Mouse (Mus musculus): ENCODE data around the gene Fam98c. TPM values are rescaled to one million over a fixed set of nuclear protein-coding genes. Genes with fewer than 3 reads are reported as not detected.
A peak's percentile ranks its signal among the peaks of the same experiment; 100 is the strongest.

The Fam98c gene
- polyA plus RNA-seq, 1 experiment from 2014 or later: 17.6 TPM

- WGBS: 1% methylated on average over 43 of the region's 43 CpGs
- peaks cover 41% of the 10 kb centered on the region for H3K4me1 ChIP-seq
- peak overlapping the region; percentile 76 for H3K9ac ChIP-seq
- ATAC-seq (ENCODE audit: insufficient number of reproducible peaks, insufficient read depth, low FRiP score, low TSS enrichment, low read depth): no peak
- no peaks in the 10 kb centered on the region for H3K9me3 ChIP-seq
- 0 out of 2 replicates have a peak overlapping the region, but pooled peaks have one; percentile 69 for H3K27ac ChIP-seq
- peaks cover 53% of the 10 kb centered on the region for H3K27me3 ChIP-seq
- H3K4me3 ChIP-seq: peak overlapping the region; percentile 68
- peak overlapping the region; percentile 88 for H3K4me2 ChIP-seq
- peaks cover 34% of the 10 kb centered on the region for H3K36me3 ChIP-seq
Measured at GRCm38 (mm10) chr7:29170755-29171561, 14.9 kb upstream of the Fam98c start.

GRCm38 (mm10) chr7:29170066-29170754 lies 14.2 kb upstream of the Fam98c start, which contains the start of the genes Ggn and Spred3:
Ggn (plus strand) TSS chr7:29170210.
Spred3 (minus strand) TSS chr7:29170411.
- no peaks in the 10 kb centered on the region for H3K9me3 ChIP-seq
- peaks cover 27% of the 10 kb centered on the region for H3K36me3 ChIP-seq
- peaks cover 41% of the 10 kb centered on the region for H3K4me1 ChIP-seq
- peak within 1 kb of the TSS; percentile 68 for H3K4me3 ChIP-seq
- peaks cover 53% of the 10 kb centered on the region for H3K27me3 ChIP-seq
- H3K27ac ChIP-seq: peak within 1 kb of the TSS; percentile 69
- H3K9ac ChIP-seq: peak within 1 kb of the TSS; percentile 76
- H3K4me2 ChIP-seq: peak within 1 kb of the TSS; percentile 88
- ATAC-seq (ENCODE audit: insufficient number of reproducible peaks, insufficient read depth, low FRiP score, low TSS enrichment, low read depth): peak; percentile 39
- under 1% methylated on average over 30 of the region's 30 CpGs for WGBS

- ATAC-seq (ENCODE audit: insufficient number of reproducible peaks, insufficient read depth, low FRiP score, low TSS enrichment, low read depth): peak; percentile 70
- Histone ChIP-seq H3K27ac (peak overlapping the region; percentile 69), H3K27me3 (peaks cover 46% of the 10 kb centered on the region)
Measured at GRCm38 (mm10) chr7:29169231-29170065, 13.4 kb upstream of the Fam98c start.

GRCm38 (mm10) chr7:29168791-29169230 lies 12.8 kb upstream of the Fam98c start:
- H3K36me3 ChIP-seq: peaks cover 13% of the 10 kb centered on the region
- no peak for ATAC-seq (ENCODE audit: insufficient number of reproducible peaks, insufficient read depth, low FRiP score, low TSS enrichment, low read depth)
- peak overlapping the region; percentile 76 for H3K9ac ChIP-seq
- no peaks in the 10 kb centered on the region for H3K9me3 ChIP-seq
- peak overlapping the region; percentile 88 for H3K4me2 ChIP-seq
- H3K27me3 ChIP-seq: peaks cover 40% of the 10 kb centered on the region
- 2% methylated on average over 14 of the region's 14 CpGs for WGBS
- H3K27ac ChIP-seq: peak overlapping the region; percentile 69
- H3K4me1 ChIP-seq: peaks cover 41% of the 10 kb centered on the region
- peak overlapping the region; percentile 68 for H3K4me3 ChIP-seq

More at GRCm38 (mm10) chr7:29169231-29170065, 13.4 kb upstream of the Fam98c start:
- Histone ChIP-seq H3K36me3 (peaks cover 19% of the 10 kb centered on the region), H3K4me1 (peaks cover 41% of the 10 kb centered on the region), H3K9ac (peak overlapping the region; percentile 76), H3K4me2 (peak overlapping the region; percentile 88), H3K4me3 (peak overlapping the region; percentile 68), H3K9me3 (no peaks in the 10 kb centered on the region)
- under 1% methylated on average over 25 of the region's 39 CpGs for WGBS

- H3K4me1 ChIP-seq: peaks cover 42% of the 10 kb centered on the region
- no peaks in the 10 kb centered on the region for H3K9me3 ChIP-seq
- H3K4me3 ChIP-seq: peak overlapping the region; percentile 68
- H3K4me2 ChIP-seq: peak overlapping the region; percentile 88
- peak overlapping the region; percentile 76 for H3K9ac ChIP-seq
- peaks cover 7% of the 10 kb centered on the region for H3K36me3 ChIP-seq
- H3K27ac ChIP-seq: peak overlapping the region; percentile 69; the same call in 1 of the 2 replicates
- WGBS: 4% methylated on average over 10 of the region's 10 CpGs
- H3K27me3 ChIP-seq: peaks cover 34% of the 10 kb centered on the region
- ATAC-seq (ENCODE audit: insufficient number of reproducible peaks, insufficient read depth, low FRiP score, low TSS enrichment, low read depth): no peak
Measured at GRCm38 (mm10) chr7:29168121-29168695, 12.2 kb upstream of the Fam98c start.

GRCm38 (mm10) chr7:29167656-29168055 lies 11.6 kb upstream of the Fam98c start:
- H3K9ac ChIP-seq: peak overlapping the region; percentile 76
- H3K27me3 ChIP-seq: peaks cover 28% of the 10 kb centered on the region
- H3K9me3 ChIP-seq: no peaks in the 10 kb centered on the region
- H3K4me1 ChIP-seq: peaks cover 47% of the 10 kb centered on the region
- peak overlapping the region; percentile 88 for H3K4me2 ChIP-seq
- no peak overlapping the region for H3K27ac ChIP-seq
- peaks cover 1% of the 10 kb centered on the region; the same call in 1 of the 2 replicates for H3K36me3 ChIP-seq
- H3K4me3 ChIP-seq: peak overlapping the region; percentile 68
- WGBS: 17% methylated on average over 19 of the region's 19 CpGs
- ATAC-seq (ENCODE audit: insufficient number of reproducible peaks, insufficient read depth, low FRiP score, low TSS enrichment, low read depth): no peak

GRCm38 (mm10) chr7:29162750-29163525 lies 6.9 kb upstream of the Fam98c start:
- Histone ChIP-seq H3K9me3 (no peaks in the 10 kb centered on the region), H3K36me3 (0 out of 2 replicates have a peak, but pooled peaks cover 7% of the 10 kb centered on the region), H3K4me3 (no peak overlapping the region), H3K27me3 (peaks cover 26% of the 10 kb centered on the region), H3K9ac (no peak overlapping the region), H3K4me2 (no peak overlapping the region), H3K27ac (no peak overlapping the region), H3K4me1 (peaks cover 13% of the 10 kb centered on the region)
- ATAC-seq (ENCODE audit: insufficient number of reproducible peaks, insufficient read depth, low FRiP score, low TSS enrichment, low read depth): no peak
- 17% methylated on average over 9 of the region's 9 CpGs for WGBS

GRCm38 (mm10) chr7:29162294-29162693 lies 6.3 kb upstream of the Fam98c start:
- Histone ChIP-seq H3K9ac (no peak overlapping the region), H3K4me1 (peaks cover 8% of the 10 kb centered on the region), H3K36me3 (0 out of 2 replicates have a peak, but pooled peaks cover 7% of the 10 kb centered on the region), H3K9me3 (no peaks in the 10 kb centered on the region), H3K4me3 (no peak overlapping the region), H3K27me3 (peaks cover 25% of the 10 kb centered on the region), H3K27ac (no peak overlapping the region), H3K4me2 (no peak overlapping the region)
- WGBS: 74% methylated on average over 5 of the region's 5 CpGs
- no peak for ATAC-seq (ENCODE audit: insufficient number of reproducible peaks, insufficient read depth, low FRiP score, low TSS enrichment, low read depth)

GRCm38 (mm10) chr7:29158264-29158663 lies 2.2 kb upstream of the Fam98c start:
- peaks cover 25% of the 10 kb centered on the region for H3K27me3 ChIP-seq
- H3K4me1 ChIP-seq: peaks cover 12% of the 10 kb centered on the region
- H3K36me3 ChIP-seq: peaks cover 13% of the 10 kb centered on the region; the same call in 1 of the 2 replicates
- H3K9ac ChIP-seq: no peak overlapping the region
- no peak overlapping the region for H3K4me3 ChIP-seq
- H3K4me2 ChIP-seq: no peak overlapping the region
- WGBS: 2% methylated on average over 5 of the region's 5 CpGs
- ATAC-seq (ENCODE audit: insufficient number of reproducible peaks, insufficient read depth, low FRiP score, low TSS enrichment, low read depth): no peak
- H3K9me3 ChIP-seq: 0 out of 2 replicates have a peak, but pooled peaks cover 2% of the 10 kb centered on the region
- no peak overlapping the region for H3K27ac ChIP-seq

All from embryonic facial prominence, embryonic 13.5 days (tissue).